15 mouse cellular contexts compared by ENCODE assay signal in genomic region chr6:94814711-94815110, GRCm38 (mm10).
DNase-seq lines count a peak whose midpoint lies in the region; ATAC-seq lines count a peak whose summit lies in the region.
"Had no signal": no experiment of that assay in that cellular context is flagged by ENCODE, and none has a peak within 500 bp of the region (broad histone marks: within the 10 kb centered on the region; RNA-seq: fewer than 3 reads in every experiment).

No protein-coding gene starts in this region.

- H3K4me2 ChIP-seq in kidney, embryonic 14.5 days (replicated peaks; ENCODE audit: low read depth, low read length) = no peak overlapping the region
- no peak overlapping the region for H3K4me2 ChIP-seq in midbrain, embryonic 12.5 days (replicated peaks)
- H3K4me2 ChIP-seq in midbrain, embryonic 15.5 days = no peak overlapping the region
- H3K4me2 ChIP-seq in neural tube, embryonic 12.5 days (replicated peaks) = no peak overlapping the region
- H3K4me2 ChIP-seq: forebrain, embryonic 13.5 days; heart, embryonic 12.5 days had no signal

- H3K4me3 ChIP-seq in kidney, embryonic 14.5 days (ENCODE audit: low read length) = no peak overlapping the region
- H3K4me3 ChIP-seq in midbrain, embryonic 12.5 days = no peak overlapping the region
- H3K4me3 ChIP-seq in midbrain, embryonic 15.5 days = no peak overlapping the region
- H3K4me3 ChIP-seq in neural tube, embryonic 12.5 days = no peak overlapping the region
- H3K4me3 ChIP-seq: forebrain, embryonic 13.5 days; heart, embryonic 12.5 days had no signal

- peak; percentile 20; the same call in 1 of the 2 replicates for ATAC-seq in kidney, embryonic 14.5 days (ENCODE audit: low FRiP score, low TSS enrichment)
- peak; percentile 56; the same call in 1 of the 2 replicates for ATAC-seq in midbrain, embryonic 12.5 days (ENCODE audit: low FRiP score, low read depth)
- no peak for ATAC-seq in midbrain, embryonic 15.5 days (replicated peaks)
- ATAC-seq in neural tube, embryonic 12.5 days (ENCODE audit: low FRiP score, low read depth) = peak; percentile 61
- ATAC-seq: forebrain, embryonic 13.5 days; forebrain, postnatal 0 days; hindbrain, embryonic 16.5 days had no signal

- H3K27ac ChIP-seq in kidney, embryonic 14.5 days (ENCODE audit: low read depth, low read length) = no peak overlapping the region
- no peak overlapping the region for H3K27ac ChIP-seq in midbrain, embryonic 12.5 days (replicated peaks)
- H3K27ac ChIP-seq in midbrain, embryonic 15.5 days = no peak overlapping the region
- no peak overlapping the region for H3K27ac ChIP-seq in neural tube, embryonic 12.5 days
- H3K27ac ChIP-seq: forebrain, embryonic 13.5 days had no signal

- H3K9ac ChIP-seq in kidney, embryonic 14.5 days (ENCODE audit: low read depth, low read length) = no peak overlapping the region
- no peak overlapping the region for H3K9ac ChIP-seq in midbrain, embryonic 12.5 days (replicated peaks)
- no peak overlapping the region for H3K9ac ChIP-seq in midbrain, embryonic 15.5 days
- H3K9ac ChIP-seq in neural tube, embryonic 12.5 days = no peak overlapping the region
- H3K9ac ChIP-seq: forebrain, embryonic 13.5 days; forebrain, postnatal 0 days; heart, embryonic 12.5 days had no signal

- no peaks in the 10 kb centered on the region for H3K27me3 ChIP-seq in kidney, embryonic 14.5 days (ENCODE audit: control insufficient read depth, insufficient read depth, low read length)
- peaks cover 9% of the 10 kb centered on the region; the same call in 1 of the 2 replicates for H3K27me3 ChIP-seq in midbrain, embryonic 12.5 days
- no peaks in the 10 kb centered on the region for H3K27me3 ChIP-seq in midbrain, embryonic 15.5 days (replicated peaks)
- H3K27me3 ChIP-seq in neural tube, embryonic 12.5 days (replicated peaks) = no peaks in the 10 kb centered on the region
- H3K27me3 ChIP-seq: forebrain, embryonic 13.5 days had no signal

- no peaks in the 10 kb centered on the region for H3K36me3 ChIP-seq in kidney, embryonic 14.5 days (ENCODE audit: control insufficient read depth, insufficient read depth, low read length)
- no peaks in the 10 kb centered on the region for H3K36me3 ChIP-seq in midbrain, embryonic 12.5 days
- no peaks in the 10 kb centered on the region for H3K36me3 ChIP-seq in midbrain, embryonic 15.5 days (replicated peaks)
- H3K36me3 ChIP-seq in neural tube, embryonic 12.5 days = no peaks in the 10 kb centered on the region
- H3K36me3 ChIP-seq: heart, embryonic 12.5 days had no signal

- H3K4me1 ChIP-seq in kidney, embryonic 14.5 days (ENCODE audit: control insufficient read depth, insufficient read depth, low read length) = 0 out of 2 replicates have a peak, but pooled peaks cover 5% of the 10 kb centered on the region
- H3K4me1 ChIP-seq in midbrain, embryonic 12.5 days = peaks cover 18% of the 10 kb centered on the region
- peaks cover 9% of the 10 kb centered on the region; the same call in 1 of the 2 replicates for H3K4me1 ChIP-seq in midbrain, embryonic 15.5 days
- H3K4me1 ChIP-seq in neural tube, embryonic 12.5 days = peaks cover 26% of the 10 kb centered on the region

- WGBS in kidney, embryonic 14.5 days = 33% methylated on average over 3 of the region's 3 CpGs
- WGBS in midbrain, embryonic 12.5 days = 58% methylated on average over 3 of the region's 3 CpGs
- WGBS in midbrain, embryonic 15.5 days = 50% methylated on average over 3 of the region's 3 CpGs
- 28% methylated on average over 3 of the region's 3 CpGs for WGBS in neural tube, embryonic 12.5 days

- DNase-seq in kidney, adult 8-10 months = no peak
- DNase-seq in right cerebral cortex, postnatal 10 days (ENCODE audit: low spot score in 2 of 2) = no peak
- DNase-seq: adrenal gland, adult 8-10 months; adrenal gland, postnatal 36 days; cerebellum, adult 2 months; cerebellum, postnatal 10 days; forebrain, postnatal 0 days; gastrocnemius, postnatal 14 days had no signal

- H3K9me3 ChIP-seq in kidney, embryonic 14.5 days (ENCODE audit: control insufficient read depth, low read length) = no peaks in the 10 kb centered on the region
- no peaks in the 10 kb centered on the region for H3K9me3 ChIP-seq in midbrain, embryonic 12.5 days
- H3K9me3 ChIP-seq in midbrain, embryonic 15.5 days = no peaks in the 10 kb centered on the region
- H3K9me3 ChIP-seq in neural tube, embryonic 12.5 days = no peaks in the 10 kb centered on the region
- H3K9me3 ChIP-seq: forebrain, embryonic 13.5 days; heart, embryonic 12.5 days had no signal
